Mouse (Mus musculus) neural tube, embryonic 11.5 days (tissue): ENCODE measurements around the gene Cenpf. TPM values are rescaled to one million over a fixed set of nuclear protein-coding genes. Genes with fewer than 3 reads are reported as not detected.

ENCODE experiments used
- ATAC-seq: fragments of 200-750 bp; cut with Nextera tagmentation; 2 replicates; pipeline ENCODE4 v1.8.0; 2017; ENCODE audit warnings: moderate number of reproducible peaks, mild to moderate bottlenecking, moderate TSS enrichment, moderate library complexity; ENCODE audit not compliant: insufficient read depth, low FRiP score, low TSS enrichment
- DNase-seq: peaks from one replicate; pipeline ENCODE4 v3.0.0-alpha.2; 2015; ENCODE audit warnings: low spot score
- H3K27ac ChIP-seq: fragments of 300-500 bp; sonication (generic); 2 replicates; pipeline ENCODE4 v1.5.1; 2014; ENCODE audit warnings: low read depth, mild to moderate bottlenecking, low read length
- H3K27me3 ChIP-seq: fragments of 300-500 bp; sonication (generic); 2 replicates; pipeline ENCODE4 v1.6.1; 2014; ENCODE audit warnings: mild to moderate bottlenecking, low read length, mixed read lengths; ENCODE audit not compliant: control insufficient read depth, insufficient read depth
- H3K36me3 ChIP-seq: fragments of 300-500 bp; sonication (generic); 2 replicates; pipeline ENCODE4 v1.6.1; 2014; ENCODE audit warnings: mild to moderate bottlenecking, low read length, moderate library complexity, mixed read lengths; ENCODE audit not compliant: control insufficient read depth, insufficient read depth
- H3K4me1 ChIP-seq: fragments of 300-500 bp; sonication (generic); 2 replicates; pipeline ENCODE4 v1.6.1; 2014; ENCODE audit warnings: low read length, mixed read lengths; ENCODE audit not compliant: control insufficient read depth, insufficient read depth
- H3K4me2 ChIP-seq: fragments of 300-500 bp; sonication (generic); 2 replicates; pipeline ENCODE4 v1.6.1; 2014; ENCODE audit warnings: low read depth, mild to moderate bottlenecking, moderate library complexity
- H3K4me3 ChIP-seq: fragments of 300-500 bp; sonication (generic); 2 replicates; pipeline ENCODE4 v1.5.1; 2014; ENCODE audit warnings: low read depth, low read length
- H3K9ac ChIP-seq: fragments of 300-500 bp; sonication (generic); 2 replicates; pipeline ENCODE4 v1.6.1; 2014; ENCODE audit warnings: mild to moderate bottlenecking, low read length
- H3K9me3 ChIP-seq: fragments of 300-500 bp; sonication (generic); 2 replicates; pipeline ENCODE4 v1.6.1; 2016; ENCODE audit warnings: low read length; ENCODE audit not compliant: control insufficient read depth
- WGBS: fragments of 180-500 bp; shearing (Covaris S2); extraction: QIAGEN DNeasy Blood & Tissue Kit; methylation state at CpG from one replicate; pipeline ENCODE4 v1.1.7; 2014; 5-methylcytosine and 5-hydroxymethylcytosine counted together
- polyA plus RNA-seq: library from polyadenylated mRNA; unstranded; fragments of >200 nt; fragmentation: Nextera tagmentation; extraction: Ambion mirVana; gene quantifications from 2 replicates; pipeline ENCODE4 v1.2.1, GENCODE M21; 2014

Cenpf gene
- polyA plus RNA-seq, 1 experiment from 2014 or later = 90.0 TPM

GRCm38 (mm10) chr1:189684786-189685415, 3.0 kb downstream of the Cenpf start:
- Histone ChIP-seq H3K36me3 (peaks cover 8% of the 10 kb centered on the region; the same call in 1 of the 2 replicates), H3K4me3 (no peak overlapping the region), H3K4me2 (no peak overlapping the region), H3K9ac (no peak overlapping the region), H3K27ac (no peak overlapping the region), H3K9me3 (no peaks in the 10 kb centered on the region), H3K27me3 (no peaks in the 10 kb centered on the region), H3K4me1 (peaks cover 9% of the 10 kb centered on the region)
- ATAC-seq (no peak), DNase-seq (no peak)
- WGBS = 97% methylated on average over 9 of the region's 9 CpGs

GRCm38 (mm10) chr1:189679555-189679954, 8.3 kb downstream of the Cenpf start:
- Histone ChIP-seq H3K36me3 (peaks cover 14% of the 10 kb centered on the region), H3K27me3 (no peaks in the 10 kb centered on the region), H3K9ac (no peak overlapping the region), H3K4me2 (no peak overlapping the region), H3K4me3 (no peak overlapping the region), H3K9me3 (no peaks in the 10 kb centered on the region), H3K4me1 (no peaks in the 10 kb centered on the region), H3K27ac (no peak overlapping the region)
- WGBS = 91% methylated on average over 3 of the region's 3 CpGs
- ATAC-seq = no peak
- DNase-seq = no peak

DNA sequence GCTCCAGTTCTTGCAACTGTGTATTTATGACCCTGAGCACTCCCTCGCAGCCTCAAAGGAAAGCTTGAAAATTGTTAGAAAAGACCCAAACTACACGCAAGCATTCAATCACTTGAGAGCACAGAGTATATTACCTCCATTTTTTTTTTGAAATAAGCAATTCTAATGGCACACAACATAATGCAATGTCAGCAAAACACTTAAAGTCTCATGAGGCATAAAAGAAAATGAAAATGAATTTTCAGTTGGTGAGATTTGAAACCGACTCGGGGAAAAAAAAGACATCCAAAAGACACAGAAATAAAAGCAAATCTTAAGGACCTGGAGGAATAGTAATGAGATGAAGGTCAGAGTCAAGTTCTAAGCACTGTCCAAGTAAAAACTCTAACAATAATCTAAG, 11.9 kb downstream of the Cenpf start:
- WGBS = 88% methylated on average over 4 of the region's 4 CpGs
- no peak for DNase-seq
- no peaks in the 10 kb centered on the region for H3K9me3 ChIP-seq
- no peak overlapping the region for H3K4me3 ChIP-seq
- H3K27me3 ChIP-seq = no peaks in the 10 kb centered on the region
- no peak for ATAC-seq
- no peak overlapping the region for H3K4me2 ChIP-seq
- no peak overlapping the region for H3K9ac ChIP-seq
- no peaks in the 10 kb centered on the region for H3K4me1 ChIP-seq
- peaks cover 9% of the 10 kb centered on the region for H3K36me3 ChIP-seq
- H3K27ac ChIP-seq = no peak overlapping the region

DNA sequence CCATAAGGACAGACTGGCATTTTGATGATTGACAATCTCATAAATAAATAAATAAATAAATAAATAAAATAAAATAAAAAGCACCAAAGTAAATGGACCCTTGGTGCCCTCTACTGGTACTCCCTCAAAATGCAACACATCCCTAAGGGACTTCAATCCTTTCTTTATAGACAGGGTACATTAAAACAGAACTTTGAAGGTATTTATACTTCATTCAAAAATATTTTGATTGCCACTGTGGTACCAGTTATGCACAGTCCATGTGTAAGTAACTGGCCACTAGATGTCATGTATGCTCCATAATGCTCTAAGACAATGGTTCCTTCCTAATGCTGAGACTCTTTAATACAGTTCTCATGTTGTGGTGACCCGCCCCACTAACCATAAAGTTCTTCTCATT, 12.5 kb downstream of the Cenpf start:
- peaks cover 9% of the 10 kb centered on the region for H3K36me3 ChIP-seq
- H3K4me3 ChIP-seq = no peak overlapping the region
- H3K27me3 ChIP-seq = no peaks in the 10 kb centered on the region
- no peak for ATAC-seq
- H3K9me3 ChIP-seq = no peaks in the 10 kb centered on the region
- DNase-seq = no peak
- no peak overlapping the region for H3K9ac ChIP-seq
- 81% methylated on average over 1 of the region's 1 CpGs for WGBS
- H3K4me2 ChIP-seq = no peak overlapping the region
- H3K4me1 ChIP-seq = no peaks in the 10 kb centered on the region
- no peak overlapping the region for H3K27ac ChIP-seq

DNA sequence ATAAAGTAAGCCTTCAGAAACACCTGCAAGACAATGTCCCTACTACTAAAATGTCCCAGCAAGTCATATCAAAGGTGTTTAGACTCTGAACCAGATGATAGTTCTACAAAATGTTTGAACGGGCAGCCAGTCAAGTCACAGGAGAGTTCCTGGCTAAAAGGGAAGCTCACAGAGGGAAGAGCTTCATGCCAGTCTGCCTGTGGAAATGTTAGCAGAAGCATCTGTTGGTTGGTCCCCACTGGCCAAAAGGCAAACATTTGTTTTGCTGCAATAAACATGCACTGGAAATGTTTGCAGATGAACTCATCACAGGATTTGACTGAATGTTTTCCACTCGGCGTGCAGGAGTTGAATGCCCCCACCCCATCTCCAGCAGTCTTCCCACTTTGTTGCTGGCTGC, 21.9 kb downstream of the Cenpf start:
- WGBS = 91% methylated on average over 3 of the region's 3 CpGs
- peaks cover 3% of the 10 kb centered on the region; the same call in 1 of the 2 replicates for H3K36me3 ChIP-seq

DNA sequence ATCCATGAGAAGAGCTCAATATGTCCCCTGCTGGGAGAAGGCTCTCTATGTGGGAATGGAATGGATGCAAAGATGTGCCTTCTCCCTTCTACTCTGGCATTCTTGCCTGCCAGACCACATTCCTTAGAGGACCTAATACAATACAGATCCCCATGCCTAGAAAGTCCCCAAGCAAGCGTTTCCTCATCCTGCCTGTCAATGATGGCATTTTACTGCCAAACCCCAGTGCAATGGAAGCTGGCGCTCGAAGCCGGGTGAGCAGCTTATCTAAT, 23.1 kb downstream of the Cenpf start:
- H3K4me1 ChIP-seq = no peaks in the 10 kb centered on the region
- no peaks in the 10 kb centered on the region for H3K9me3 ChIP-seq
- no peak overlapping the region for H3K4me3 ChIP-seq
- H3K27me3 ChIP-seq = no peaks in the 10 kb centered on the region
- WGBS = 87% methylated on average over 4 of the region's 4 CpGs
- ATAC-seq (no peak), DNase-seq (no peak)
- no peak overlapping the region for H3K9ac ChIP-seq
- H3K36me3 ChIP-seq = no peaks in the 10 kb centered on the region; the same call in 1 of the 2 replicates
- H3K4me2 ChIP-seq = no peak overlapping the region
- H3K27ac ChIP-seq = no peak overlapping the region

More for the DNA sequence above, 21.9 kb downstream of the Cenpf start:
- no peaks in the 10 kb centered on the region for H3K9me3 ChIP-seq
- H3K4me1 ChIP-seq = no peaks in the 10 kb centered on the region
- H3K4me2 ChIP-seq = no peak overlapping the region
- DNase-seq = no peak
- no peak for ATAC-seq
- no peak overlapping the region for H3K27ac ChIP-seq
- no peak overlapping the region for H3K4me3 ChIP-seq
- no peak overlapping the region for H3K9ac ChIP-seq
- no peaks in the 10 kb centered on the region for H3K27me3 ChIP-seq

DNA sequence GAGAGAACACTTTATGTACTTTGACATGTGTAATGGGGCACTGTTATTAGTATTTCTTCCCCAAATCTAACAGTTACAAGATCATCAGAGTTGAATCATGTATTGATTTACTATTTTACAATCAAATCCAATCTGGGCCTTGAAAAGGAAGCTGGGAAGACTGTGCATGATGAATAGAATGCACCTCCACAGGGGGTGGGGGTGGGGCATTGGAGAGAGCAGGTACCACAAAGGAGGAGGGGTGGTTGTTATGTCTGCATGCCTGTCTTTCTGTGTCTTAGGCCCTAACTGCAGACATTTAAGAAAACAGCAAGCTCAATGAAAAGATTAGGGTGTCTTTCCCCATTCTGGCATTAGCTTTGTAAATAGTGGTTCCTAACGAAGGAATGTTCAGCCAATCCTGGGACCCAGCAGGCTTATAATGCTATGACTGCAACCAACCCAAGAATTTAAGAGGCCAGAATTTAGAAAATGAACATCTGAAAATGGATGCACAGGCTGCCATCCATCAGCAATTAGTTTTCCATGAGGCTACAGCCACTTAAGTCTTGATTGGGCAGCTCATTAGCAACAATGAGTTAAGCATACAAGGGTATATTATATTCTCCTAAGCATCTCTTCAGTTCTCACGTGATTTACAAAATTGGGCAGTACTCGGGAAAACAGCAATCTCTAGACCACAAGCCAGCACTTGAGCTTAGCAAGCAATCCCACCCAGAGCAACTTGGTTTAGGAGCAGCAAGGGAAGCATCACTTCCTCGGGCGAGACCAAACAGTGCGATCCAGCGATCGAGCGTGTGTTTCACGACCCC, 23.6 kb downstream of the Cenpf start:
- DNase-seq (no peak), ATAC-seq (no peak)
- Histone ChIP-seq H3K4me1 (no peaks in the 10 kb centered on the region), H3K4me2 (no peak overlapping the region), H3K36me3 (no peaks in the 10 kb centered on the region; the same call in 1 of the 2 replicates), H3K9me3 (no peaks in the 10 kb centered on the region), H3K4me3 (no peak overlapping the region), H3K27me3 (no peaks in the 10 kb centered on the region), H3K27ac (no peak overlapping the region), H3K9ac (no peak overlapping the region)
- 87% methylated on average over 10 of the region's 10 CpGs for WGBS

GRCm38 (mm10) chr1:189663437-189663836, 24.4 kb downstream of the Cenpf start:
- ATAC-seq = no peak
- no peaks in the 10 kb centered on the region; the same call in 1 of the 2 replicates for H3K36me3 ChIP-seq
- WGBS = 85% methylated on average over 1 of the region's 1 CpGs

GRCm38 (mm10) chr1:189661856-189662255, 26.0 kb downstream of the Cenpf start:
- H3K4me3 ChIP-seq = no peak overlapping the region
- no peak overlapping the region for H3K9ac ChIP-seq
- no peak overlapping the region for H3K4me2 ChIP-seq
- no peak for ATAC-seq
- no peak for DNase-seq
- H3K4me1 ChIP-seq = no peaks in the 10 kb centered on the region
- no peaks in the 10 kb centered on the region for H3K9me3 ChIP-seq
- no peak overlapping the region for H3K27ac ChIP-seq
- peaks cover 9% of the 10 kb centered on the region; the same call in 1 of the 2 replicates for H3K36me3 ChIP-seq
- no peaks in the 10 kb centered on the region for H3K27me3 ChIP-seq

More at GRCm38 (mm10) chr1:189663437-189663836, 24.4 kb downstream of the Cenpf start:
- H3K27me3 ChIP-seq = no peaks in the 10 kb centered on the region
- H3K4me2 ChIP-seq = no peak overlapping the region
- no peaks in the 10 kb centered on the region for H3K9me3 ChIP-seq
- H3K4me3 ChIP-seq = no peak overlapping the region
- DNase-seq = no peak
- H3K9ac ChIP-seq = no peak overlapping the region
- no peak overlapping the region for H3K27ac ChIP-seq
- no peaks in the 10 kb centered on the region for H3K4me1 ChIP-seq
